Mouse (Mus musculus): ENCODE data around the gene Htr2a. TPM values are rescaled to one million over a fixed set of nuclear protein-coding genes. Genes with fewer than 3 reads are reported as not detected.

Htr2a gene
- polyA plus RNA-seq, 1 experiment from 2014 or later: 1.2 TPM

- Histone ChIP-seq H3K4me1 (no peaks in the 10 kb centered on the region), H3K27me3 (no peaks in the 10 kb centered on the region), H3K9me3 (replicated peaks) (no peaks in the 10 kb centered on the region), H3K4me3 (no peak overlapping the region), H3K9ac (no peak overlapping the region), H3K36me3 (no peaks in the 10 kb centered on the region), H3K4me2 (replicated peaks) (no peak overlapping the region), H3K27ac (no peak overlapping the region)
- WGBS: 88% methylated on average over 7 of the region's 7 CpGs
- ATAC-seq (ENCODE audit: low FRiP score): no peak
These were observed 16.6 kb downstream of the Htr2a start for GRCm38 (mm10) chr14:74657227-74657626.

GRCm38 (mm10) chr14:74659411-74659841 lies 18.8 kb downstream of the Htr2a start:
- H3K27ac ChIP-seq: no peak overlapping the region
- ATAC-seq (ENCODE audit: low FRiP score): no peak
- H3K4me1 ChIP-seq: no peaks in the 10 kb centered on the region
- H3K9ac ChIP-seq: no peak overlapping the region
- no peaks in the 10 kb centered on the region for H3K27me3 ChIP-seq
- 89% methylated on average over 8 of the region's 8 CpGs for WGBS
- no peaks in the 10 kb centered on the region for H3K9me3 ChIP-seq (replicated peaks)
- no peak overlapping the region for H3K4me3 ChIP-seq
- H3K36me3 ChIP-seq: no peaks in the 10 kb centered on the region
- H3K4me2 ChIP-seq (replicated peaks): no peak overlapping the region

GRCm38 (mm10) chr14:74672137-74673019 lies 31.7 kb downstream of the Htr2a start:
- no peak for ATAC-seq (ENCODE audit: low FRiP score)
- no peak overlapping the region for H3K9ac ChIP-seq
- no peaks in the 10 kb centered on the region for H3K27me3 ChIP-seq
- no peaks in the 10 kb centered on the region for H3K4me1 ChIP-seq
- H3K4me3 ChIP-seq: no peak overlapping the region
- WGBS: 80% methylated on average over 10 of the region's 10 CpGs
- H3K9me3 ChIP-seq (replicated peaks): no peaks in the 10 kb centered on the region
- no peak overlapping the region for H3K27ac ChIP-seq
- H3K36me3 ChIP-seq: no peaks in the 10 kb centered on the region
- no peak overlapping the region for H3K4me2 ChIP-seq (replicated peaks)

GRCm38 (mm10) chr14:74673020-74673350 lies 32.3 kb downstream of the Htr2a start:
- no peaks in the 10 kb centered on the region for H3K36me3 ChIP-seq
- no peaks in the 10 kb centered on the region for H3K27me3 ChIP-seq
- no peak for ATAC-seq (ENCODE audit: low FRiP score)
- H3K4me1 ChIP-seq: no peaks in the 10 kb centered on the region
- WGBS: 81% methylated on average over 3 of the region's 3 CpGs
- H3K9ac ChIP-seq: no peak overlapping the region
- no peaks in the 10 kb centered on the region for H3K9me3 ChIP-seq (replicated peaks)
- H3K4me2 ChIP-seq (replicated peaks): no peak overlapping the region
- no peak overlapping the region for H3K27ac ChIP-seq
- H3K4me3 ChIP-seq: no peak overlapping the region

GRCm38 (mm10) chr14:74673584-74673983 lies 32.9 kb downstream of the Htr2a start:
- Histone ChIP-seq H3K27ac (no peak overlapping the region), H3K27me3 (no peaks in the 10 kb centered on the region), H3K4me2 (replicated peaks) (no peak overlapping the region), H3K9me3 (replicated peaks) (no peaks in the 10 kb centered on the region), H3K9ac (no peak overlapping the region), H3K4me3 (no peak overlapping the region), H3K36me3 (no peaks in the 10 kb centered on the region), H3K4me1 (no peaks in the 10 kb centered on the region)
- 59% methylated on average over 3 of the region's 3 CpGs for WGBS
- no peak for ATAC-seq (ENCODE audit: low FRiP score)

GRCm38 (mm10) chr14:74679841-74680240 lies 39.2 kb downstream of the Htr2a start:
- WGBS: 86% methylated on average over 4 of the region's 5 CpGs
- ATAC-seq (ENCODE audit: low FRiP score): no peak
- H3K36me3 ChIP-seq: no peaks in the 10 kb centered on the region

GRCm38 (mm10) chr14:74684298-74684978 lies 43.8 kb downstream of the Htr2a start:
- Histone ChIP-seq H3K27ac (no peak overlapping the region), H3K9ac (no peak overlapping the region), H3K4me2 (replicated peaks) (no peak overlapping the region), H3K27me3 (no peaks in the 10 kb centered on the region), H3K9me3 (replicated peaks) (no peaks in the 10 kb centered on the region), H3K36me3 (no peaks in the 10 kb centered on the region), H3K4me1 (no peaks in the 10 kb centered on the region), H3K4me3 (no peak overlapping the region)
- no peak for ATAC-seq (ENCODE audit: low FRiP score)
- WGBS: 74% methylated on average over 5 of the region's 5 CpGs

More at GRCm38 (mm10) chr14:74679841-74680240, 39.2 kb downstream of the Htr2a start:
- Histone ChIP-seq H3K9ac (no peak overlapping the region), H3K27me3 (no peaks in the 10 kb centered on the region), H3K27ac (no peak overlapping the region), H3K4me2 (replicated peaks) (no peak overlapping the region), H3K4me3 (no peak overlapping the region), H3K4me1 (no peaks in the 10 kb centered on the region), H3K9me3 (replicated peaks) (no peaks in the 10 kb centered on the region)

- ATAC-seq (ENCODE audit: low FRiP score): no peak
- Histone ChIP-seq H3K27ac (no peak overlapping the region), H3K36me3 (no peaks in the 10 kb centered on the region), H3K27me3 (no peaks in the 10 kb centered on the region), H3K4me3 (no peak overlapping the region), H3K4me2 (replicated peaks) (no peak overlapping the region), H3K4me1 (no peaks in the 10 kb centered on the region), H3K9ac (no peak overlapping the region), H3K9me3 (replicated peaks) (no peaks in the 10 kb centered on the region)
- WGBS: 95% methylated on average over 2 of the region's 2 CpGs
These were observed 51.3 kb downstream of the Htr2a start for GRCm38 (mm10) chr14:74691963-74692362.

- no peak overlapping the region for H3K27ac ChIP-seq
These were observed 56.1 kb downstream of the Htr2a start for GRCm38 (mm10) chr14:74696766-74697165.

GRCm38 (mm10) chr14:74697432-74697831 lies 56.8 kb downstream of the Htr2a start:
- no peak overlapping the region for H3K4me2 ChIP-seq (replicated peaks)
- no peak for ATAC-seq (ENCODE audit: low FRiP score)
- no peaks in the 10 kb centered on the region; the same call in 1 of the 2 replicates for H3K4me1 ChIP-seq
- H3K27me3 ChIP-seq: no peaks in the 10 kb centered on the region
- H3K36me3 ChIP-seq: no peaks in the 10 kb centered on the region
- H3K27ac ChIP-seq: no peak overlapping the region
- no peak overlapping the region for H3K4me3 ChIP-seq
- H3K9me3 ChIP-seq (replicated peaks): no peaks in the 10 kb centered on the region
- H3K9ac ChIP-seq: no peak overlapping the region

More at GRCm38 (mm10) chr14:74696766-74697165, 56.1 kb downstream of the Htr2a start:
- Histone ChIP-seq H3K36me3 (no peaks in the 10 kb centered on the region), H3K4me1 (no peaks in the 10 kb centered on the region; the same call in 1 of the 2 replicates), H3K4me2 (replicated peaks) (no peak overlapping the region), H3K9ac (no peak overlapping the region), H3K4me3 (no peak overlapping the region), H3K27me3 (no peaks in the 10 kb centered on the region), H3K9me3 (replicated peaks) (no peaks in the 10 kb centered on the region)
- no peak for ATAC-seq (ENCODE audit: low FRiP score)
- 56% methylated on average over 4 of the region's 4 CpGs for WGBS

GRCm38 (mm10) chr14:74699241-74699640 lies 58.6 kb downstream of the Htr2a start:
- 95% methylated on average over 3 of the region's 3 CpGs for WGBS
- H3K27me3 ChIP-seq: no peaks in the 10 kb centered on the region
- H3K4me1 ChIP-seq: peaks cover 2% of the 10 kb centered on the region; the same call in 1 of the 2 replicates
- no peak overlapping the region for H3K27ac ChIP-seq
- H3K4me3 ChIP-seq: no peak overlapping the region
- no peak overlapping the region for H3K9ac ChIP-seq
- ATAC-seq (ENCODE audit: low FRiP score): no peak
- H3K36me3 ChIP-seq: no peaks in the 10 kb centered on the region
- H3K9me3 ChIP-seq (replicated peaks): no peaks in the 10 kb centered on the region
- no peak overlapping the region for H3K4me2 ChIP-seq (replicated peaks)

- WGBS: 59% methylated on average over 6 of the region's 6 CpGs
- Histone ChIP-seq H3K36me3 (no peaks in the 10 kb centered on the region), H3K4me2 (replicated peaks) (no peak overlapping the region), H3K9ac (no peak overlapping the region), H3K27ac (no peak overlapping the region), H3K4me3 (no peak overlapping the region), H3K9me3 (replicated peaks) (no peaks in the 10 kb centered on the region), H3K27me3 (no peaks in the 10 kb centered on the region), H3K4me1 (peaks cover 2% of the 10 kb centered on the region; the same call in 1 of the 2 replicates)
- ATAC-seq (ENCODE audit: low FRiP score): no peak
These were observed 63.3 kb downstream of the Htr2a start for GRCm38 (mm10) chr14:74703930-74704329.
